Mouse (Mus musculus): ENCODE data around the gene Rsu1. TPM values are rescaled to one million over a fixed set of nuclear protein-coding genes. Genes with fewer than 3 reads are reported as not detected.

The Rsu1 gene
- polyA plus RNA-seq, 1 experiment from 2014 or later = 158 TPM

GRCm38 (mm10) chr2:13132406-13132805 is 138.8 kb downstream of the Rsu1 start:
- H3K27ac ChIP-seq (ENCODE audit: low read length) = no peak overlapping the region
- TF ChIP-seq CTCF (IDR thresholded peaks at IDR 0.05) (no peak), EP300 (IDR thresholded peaks at IDR 0.05) (no peak)
- 75% methylated on average over 8 of the region's 8 CpGs for WGBS

DNA sequence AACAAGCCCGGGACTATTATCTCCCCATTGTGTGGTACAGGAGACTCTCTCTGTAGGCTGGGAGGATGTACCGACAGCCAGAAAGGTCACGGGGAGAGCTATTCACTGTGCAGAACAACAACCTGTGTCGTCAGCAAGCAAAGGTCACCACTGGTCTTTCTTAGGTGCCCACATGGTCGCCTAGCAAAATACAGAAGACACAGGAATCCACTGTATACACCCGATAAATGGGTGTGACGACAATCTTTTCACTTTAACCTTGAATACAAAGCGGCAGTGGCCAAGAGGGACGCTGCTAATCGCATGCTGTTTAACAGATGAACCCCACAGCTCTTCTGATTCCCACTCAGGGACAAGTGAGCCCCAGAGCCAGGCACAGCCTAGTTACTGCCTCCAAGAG is 141.4 kb downstream of the Rsu1 start:
- Histone ChIP-seq H3K4me3 (ENCODE audit: low read depth, low read length) (no peak overlapping the region), H3K9ac (replicated peaks; ENCODE audit: low read depth) (no peak overlapping the region), H3K4me1 (ENCODE audit: insufficient read depth, low read depth, low read length) (no peaks in the 10 kb centered on the region), H3K9me3 (ENCODE audit: low read length) (no peaks in the 10 kb centered on the region), H3K36me3 (ENCODE audit: insufficient read depth, low read length) (no peaks in the 10 kb centered on the region), H3K27ac (ENCODE audit: low read length) (no peak overlapping the region), H3K27me3 (replicated peaks; ENCODE audit: insufficient read depth, low read length) (no peaks in the 10 kb centered on the region), H3K4me2 (replicated peaks; ENCODE audit: low read depth, low read length) (no peak overlapping the region)
- DNase-seq (ENCODE audit: low spot score) (no peak), ATAC-seq (no peak)
- WGBS = 80% methylated on average over 10 of the region's 10 CpGs
- no peak for TF ChIP-seq EP300 (IDR thresholded peaks at IDR 0.05)
- no peak for TF ChIP-seq CTCF (IDR thresholded peaks at IDR 0.05)

More at GRCm38 (mm10) chr2:13132406-13132805, 138.8 kb downstream of the Rsu1 start:
- ATAC-seq (no peak), DNase-seq (ENCODE audit: low spot score) (no peak)
- no peak overlapping the region for H3K4me3 ChIP-seq (ENCODE audit: low read depth, low read length)
- H3K4me2 ChIP-seq (replicated peaks; ENCODE audit: low read depth, low read length) = no peak overlapping the region
- H3K27me3 ChIP-seq (replicated peaks; ENCODE audit: insufficient read depth, low read length) = no peaks in the 10 kb centered on the region
- no peaks in the 10 kb centered on the region for H3K36me3 ChIP-seq (ENCODE audit: insufficient read depth, low read length)
- no peak overlapping the region for H3K9ac ChIP-seq (replicated peaks; ENCODE audit: low read depth)
- H3K4me1 ChIP-seq (ENCODE audit: insufficient read depth, low read depth, low read length) = no peaks in the 10 kb centered on the region
- no peaks in the 10 kb centered on the region for H3K9me3 ChIP-seq (ENCODE audit: low read length)

GRCm38 (mm10) chr2:13129337-13129736 is 141.9 kb downstream of the Rsu1 start:
- no peak for DNase-seq (ENCODE audit: low spot score)
- 64% methylated on average over 10 of the region's 10 CpGs for WGBS
- no peak for ATAC-seq
- no peak overlapping the region for H3K4me2 ChIP-seq (replicated peaks; ENCODE audit: low read depth, low read length)
- TF ChIP-seq CTCF (IDR thresholded peaks at IDR 0.05) (no peak), EP300 (IDR thresholded peaks at IDR 0.05) (no peak)
- no peaks in the 10 kb centered on the region for H3K36me3 ChIP-seq (ENCODE audit: insufficient read depth, low read length)
- no peaks in the 10 kb centered on the region for H3K27me3 ChIP-seq (replicated peaks; ENCODE audit: insufficient read depth, low read length)
- H3K9ac ChIP-seq (replicated peaks; ENCODE audit: low read depth) = no peak overlapping the region
- H3K4me1 ChIP-seq (ENCODE audit: insufficient read depth, low read depth, low read length) = no peaks in the 10 kb centered on the region
- H3K4me3 ChIP-seq (ENCODE audit: low read depth, low read length) = no peak overlapping the region
- H3K9me3 ChIP-seq (ENCODE audit: low read length) = no peaks in the 10 kb centered on the region
- no peak overlapping the region for H3K27ac ChIP-seq (ENCODE audit: low read length)

DNA sequence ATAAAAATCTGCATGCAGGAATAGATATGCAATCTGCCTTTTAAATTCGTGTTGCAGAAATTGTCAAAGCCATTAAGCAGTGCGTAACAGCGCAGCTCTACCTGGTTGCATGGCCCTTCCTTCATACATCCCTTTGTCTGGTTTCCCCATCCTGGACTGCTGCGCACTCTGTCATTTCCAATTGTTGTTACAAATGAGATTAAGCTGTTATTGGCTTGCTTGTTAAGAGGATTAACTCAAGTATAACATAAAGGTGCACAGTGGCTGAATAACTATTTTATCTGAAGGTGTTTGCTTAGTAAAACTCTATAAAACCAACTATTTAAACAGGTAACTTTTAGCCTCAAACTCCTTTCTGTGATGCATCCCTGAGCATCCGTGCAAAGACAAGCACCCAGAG is 150.8 kb downstream of the Rsu1 start:
- DNase-seq (ENCODE audit: low spot score) = no peak
- Histone ChIP-seq H3K27ac (ENCODE audit: low read length) (no peak overlapping the region), H3K4me1 (ENCODE audit: insufficient read depth, low read depth, low read length) (no peaks in the 10 kb centered on the region), H3K9me3 (ENCODE audit: low read length) (no peaks in the 10 kb centered on the region), H3K27me3 (replicated peaks; ENCODE audit: insufficient read depth, low read length) (no peaks in the 10 kb centered on the region), H3K4me3 (ENCODE audit: low read depth, low read length) (no peak overlapping the region), H3K36me3 (ENCODE audit: insufficient read depth, low read length) (no peaks in the 10 kb centered on the region), H3K9ac (replicated peaks; ENCODE audit: low read depth) (no peak overlapping the region), H3K4me2 (replicated peaks; ENCODE audit: low read depth, low read length) (no peak overlapping the region)
- WGBS = 87% methylated on average over 5 of the region's 5 CpGs
- ATAC-seq = no peak
- TF ChIP-seq EP300 (IDR thresholded peaks at IDR 0.05) (no peak), CTCF (IDR thresholded peaks at IDR 0.05) (no peak)

- H3K9ac ChIP-seq (replicated peaks; ENCODE audit: low read depth) = no peak overlapping the region
- H3K36me3 ChIP-seq (ENCODE audit: insufficient read depth, low read length) = no peaks in the 10 kb centered on the region
- ATAC-seq = no peak
- no peak overlapping the region for H3K27ac ChIP-seq (ENCODE audit: low read length)
- no peak overlapping the region for H3K4me3 ChIP-seq (ENCODE audit: low read depth, low read length)
- H3K4me2 ChIP-seq (replicated peaks; ENCODE audit: low read depth, low read length) = no peak overlapping the region
- 70% methylated on average over 4 of the region's 4 CpGs for WGBS
- no peaks in the 10 kb centered on the region for H3K27me3 ChIP-seq (replicated peaks; ENCODE audit: insufficient read depth, low read length)
- DNase-seq (ENCODE audit: low spot score) = no peak
- no peaks in the 10 kb centered on the region for H3K9me3 ChIP-seq (ENCODE audit: low read length)
- H3K4me1 ChIP-seq (ENCODE audit: insufficient read depth, low read depth, low read length) = no peaks in the 10 kb centered on the region
- TF ChIP-seq EP300 (IDR thresholded peaks at IDR 0.05) = no peak
- TF ChIP-seq CTCF (IDR thresholded peaks at IDR 0.05) = no peak
Measured at GRCm38 (mm10) chr2:13117896-13118295, 153.3 kb downstream of the Rsu1 start.

DNA sequence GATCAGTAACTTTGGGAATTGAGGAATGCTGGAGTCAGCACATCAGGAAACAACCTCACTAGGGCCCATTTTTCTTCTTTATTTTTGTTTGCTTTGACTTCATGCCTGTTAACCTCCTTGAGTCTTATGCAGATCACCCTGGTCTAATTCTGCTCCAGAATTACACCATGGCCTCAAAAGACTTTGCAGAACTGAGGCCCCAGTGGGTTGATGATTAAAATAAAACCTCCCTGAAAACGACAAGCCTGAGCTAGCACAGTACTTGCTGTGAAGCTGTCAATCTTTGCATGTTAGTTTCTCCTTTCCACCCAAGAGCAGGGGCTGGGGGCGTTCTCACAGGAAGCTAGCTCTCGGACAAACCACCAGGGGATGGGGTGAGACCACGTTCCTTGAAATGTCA is 164.7 kb downstream of the Rsu1 start:
- Histone ChIP-seq H3K4me2 (replicated peaks; ENCODE audit: low read depth, low read length) (no peak overlapping the region), H3K27me3 (replicated peaks; ENCODE audit: insufficient read depth, low read length) (no peaks in the 10 kb centered on the region), H3K4me3 (ENCODE audit: low read depth, low read length) (no peak overlapping the region), H3K36me3 (ENCODE audit: insufficient read depth, low read length) (no peaks in the 10 kb centered on the region), H3K4me1 (ENCODE audit: insufficient read depth, low read depth, low read length) (no peaks in the 10 kb centered on the region), H3K27ac (ENCODE audit: low read length) (no peak overlapping the region), H3K9ac (replicated peaks; ENCODE audit: low read depth) (no peak overlapping the region), H3K9me3 (ENCODE audit: low read length) (no peaks in the 10 kb centered on the region)
- TF ChIP-seq CTCF (IDR thresholded peaks at IDR 0.05) (no peak), EP300 (IDR thresholded peaks at IDR 0.05) (no peak)
- DNase-seq (ENCODE audit: low spot score) (no peak), ATAC-seq (no peak)
- WGBS = 22% methylated on average over 4 of the region's 4 CpGs

DNA sequence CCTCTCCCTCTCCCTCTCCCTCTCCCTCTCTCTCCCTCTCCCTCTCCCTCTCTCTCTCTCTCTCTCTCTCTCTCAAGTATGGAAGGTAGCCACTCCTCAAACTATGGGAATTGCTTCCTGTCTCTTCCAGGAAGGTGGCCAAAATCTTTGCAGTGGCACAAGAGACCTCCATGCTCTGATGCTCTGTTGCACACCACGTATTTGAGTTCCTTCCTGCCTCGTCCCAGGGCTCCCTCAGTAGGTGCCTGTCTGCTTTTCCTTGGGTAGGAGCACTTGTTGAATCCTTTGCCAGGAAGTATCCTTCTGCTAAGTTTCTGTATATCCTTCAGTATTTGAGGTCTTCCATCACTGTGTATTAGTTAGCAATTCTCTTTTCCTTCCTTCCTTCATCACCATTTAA is 166.8 kb downstream of the Rsu1 start:
- Histone ChIP-seq H3K36me3 (ENCODE audit: insufficient read depth, low read length) (no peaks in the 10 kb centered on the region), H3K9ac (replicated peaks; ENCODE audit: low read depth) (no peak overlapping the region), H3K27ac (ENCODE audit: low read length) (no peak overlapping the region), H3K27me3 (replicated peaks; ENCODE audit: insufficient read depth, low read length) (no peaks in the 10 kb centered on the region), H3K4me3 (ENCODE audit: low read depth, low read length) (no peak overlapping the region), H3K4me2 (replicated peaks; ENCODE audit: low read depth, low read length) (no peak overlapping the region), H3K9me3 (ENCODE audit: low read length) (no peaks in the 10 kb centered on the region), H3K4me1 (ENCODE audit: insufficient read depth, low read depth, low read length) (no peaks in the 10 kb centered on the region)
- DNase-seq (ENCODE audit: low spot score) (no peak), ATAC-seq (no peak)
- 26% methylated on average over 2 of the region's 2 CpGs for WGBS
- TF ChIP-seq EP300 (IDR thresholded peaks at IDR 0.05) = no peak
- no peak for TF ChIP-seq CTCF (IDR thresholded peaks at IDR 0.05)
